9 mouse cellular contexts compared by ENCODE assay signal in genomic region chr17:62783524-62784273, GRCm38 (mm10).
DNase-seq lines count a peak whose midpoint lies in the region; ATAC-seq and TF ChIP-seq lines count a peak whose summit lies in the region.
"Had no signal": no experiment of that assay in that cellular context is flagged by ENCODE, and none has a peak within 500 bp of the region (broad histone marks: within the 10 kb centered on the region; RNA-seq: fewer than 3 reads in every experiment).

No protein-coding gene starts in this region.

- H3K9me3 ChIP-seq in E14TG2a.4 (ENCODE audit: low read length), result no peaks in the 10 kb centered on the region
- H3K9me3 ChIP-seq in forebrain, embryonic 12.5 days, result no peaks in the 10 kb centered on the region
- H3K9me3 ChIP-seq in heart, embryonic 16.5 days (replicated peaks; ENCODE audit: control insufficient read depth, low read length), result no peaks in the 10 kb centered on the region
- no peaks in the 10 kb centered on the region for H3K9me3 ChIP-seq in liver, embryonic 15.5 days (replicated peaks)

- peak; percentile 76 for TF ChIP-seq CTCF in E14TG2a.4 (conservative IDR thresholded peaks at IDR 0.05; ENCODE audit: low read length)

- WGBS in forebrain, embryonic 12.5 days, result 18% methylated on average over 13 of the region's 13 CpGs
- 12% methylated on average over 13 of the region's 13 CpGs for WGBS in heart, embryonic 16.5 days
- WGBS in liver, embryonic 15.5 days (ENCODE audit: insufficient replicate concordance), result 12% methylated on average over 13 of the region's 13 CpGs

- H3K4me2 ChIP-seq in forebrain, embryonic 12.5 days, result peak overlapping the region; percentile 50
- peak overlapping the region; percentile 59 for H3K4me2 ChIP-seq in heart, embryonic 16.5 days (ENCODE audit: low read depth, low read length)
- H3K4me2 ChIP-seq in liver, embryonic 15.5 days, result peak overlapping the region; percentile 41

- H3K4me1 ChIP-seq in E14TG2a.4 (replicated peaks; ENCODE audit: low read depth, low read length), result peaks cover 12% of the 10 kb centered on the region
- peaks cover 62% of the 10 kb centered on the region for H3K4me1 ChIP-seq in forebrain, embryonic 12.5 days
- H3K4me1 ChIP-seq in heart, embryonic 16.5 days (ENCODE audit: control insufficient read depth, insufficient read depth, low read length), result peaks cover 18% of the 10 kb centered on the region
- 0 out of 2 replicates have a peak, but pooled peaks cover 2% of the 10 kb centered on the region for H3K4me1 ChIP-seq in liver, embryonic 15.5 days (replicated peaks)
- H3K4me1 ChIP-seq: megakaryocyte, embryonic 14.5 days had no signal

- peak overlapping the region; percentile 21; the same call in 1 of the 2 replicates for H3K4me3 ChIP-seq in E14TG2a.4 (replicated peaks; ENCODE audit: low read length)
- H3K4me3 ChIP-seq in forebrain, embryonic 12.5 days (replicated peaks), result peak overlapping the region; percentile 28
- H3K4me3 ChIP-seq in heart, embryonic 16.5 days (ENCODE audit: low read length), result peak overlapping the region; percentile 28
- peak overlapping the region; percentile 22; the same call in 1 of the 2 replicates for H3K4me3 ChIP-seq in liver, embryonic 15.5 days (replicated peaks)
- H3K4me3 ChIP-seq: megakaryocyte, embryonic 14.5 days had no signal

- DNase-seq in c-Kit-positive CD71-positive TER-119-negative erythroid progenitor cells, embryonic 14.5 days (ENCODE audit: low read depth), result peak; percentile 34
- peak; percentile 81 to 90 for DNase-seq in kidney, postnatal 36 days
- peak; percentile 66 for DNase-seq in testis, postnatal 14 days (ENCODE audit: low spot score)

- H3K36me3 ChIP-seq in E14TG2a.4 (ENCODE audit: insufficient read depth, low read length), result no peaks in the 10 kb centered on the region
- no peaks in the 10 kb centered on the region for H3K36me3 ChIP-seq in forebrain, embryonic 12.5 days (replicated peaks)
- no peaks in the 10 kb centered on the region for H3K36me3 ChIP-seq in heart, embryonic 16.5 days (ENCODE audit: control insufficient read depth, insufficient read depth)
- no peaks in the 10 kb centered on the region for H3K36me3 ChIP-seq in liver, embryonic 15.5 days (replicated peaks)

- H3K27ac ChIP-seq in forebrain, embryonic 12.5 days, result no peak overlapping the region
- H3K27ac ChIP-seq in heart, embryonic 16.5 days (ENCODE audit: low read length), result peak overlapping the region; percentile 64
- H3K27ac ChIP-seq in liver, embryonic 15.5 days (replicated peaks), result no peak overlapping the region

- no peaks in the 10 kb centered on the region for H3K27me3 ChIP-seq in E14TG2a.4 (ENCODE audit: insufficient read depth, low read length)
- H3K27me3 ChIP-seq in forebrain, embryonic 12.5 days, result peaks cover 21% of the 10 kb centered on the region
- H3K27me3 ChIP-seq in heart, embryonic 16.5 days (ENCODE audit: control insufficient read depth, insufficient read depth, low read length), result no peaks in the 10 kb centered on the region
- H3K27me3 ChIP-seq in liver, embryonic 15.5 days, result no peaks in the 10 kb centered on the region
- H3K27me3 ChIP-seq: megakaryocyte, embryonic 14.5 days had no signal

- peak; percentile 61; the same call in 1 of the 2 replicates for ATAC-seq in forebrain, embryonic 12.5 days (ENCODE audit: low FRiP score)
- peak; percentile 52 for ATAC-seq in heart, embryonic 16.5 days (replicated peaks; ENCODE audit: extremely low read depth, insufficient read depth, low FRiP score)
- ATAC-seq in liver, embryonic 15.5 days (ENCODE audit: insufficient read depth), result peak; percentile 40
- 0 out of 2 replicates have a peak, but pooled peaks have one; percentile 44 for ATAC-seq in neutrophil, adult 5-6 weeks (ENCODE audit: extremely low read depth, insufficient number of reproducible peaks, low FRiP score, poor library complexity, severe bottlenecking)

- H3K9ac ChIP-seq in forebrain, embryonic 12.5 days, result peak overlapping the region; percentile 25; the same call in 1 of the 2 replicates
- H3K9ac ChIP-seq in heart, embryonic 16.5 days (ENCODE audit: low read length), result peak overlapping the region; percentile 57; the same call in 1 of the 2 replicates
- H3K9ac ChIP-seq in liver, embryonic 15.5 days, result no peak overlapping the region

Comparison
In these comparisons a context has a peak if more than half of its experiments do, and no peak if none do; other contexts are left out.
1. DNase-seq: peak in every context shown above with its lines; median percentile 86 in kidney, postnatal 36 days; 66 in testis, postnatal 14 days; 34 in c-Kit-positive CD71-positive TER-119-negative erythroid progenitor cells, embryonic 14.5 days.